Mouse (Mus musculus) myocyte (in vitro differentiated cells): ENCODE measurements around the gene Ifnl3. TPM values are rescaled to one million over a fixed set of nuclear protein-coding genes. Genes with fewer than 3 reads are reported as not detected.
"Not testable (repeated sequence)": the region's sequence is repeated elsewhere in the genome, so short reads cannot be mapped to it uniquely, and the experiment has no call there.

Source experiments
- H3K27me3 ChIP-seq: one replicate; pipeline ENCODE4 v1.6.1; 2011; ENCODE audit not compliant: control insufficient read depth, insufficient read depth, insufficient read length
- H3K36me3 ChIP-seq: one replicate; pipeline ENCODE4 v1.6.1; 2011; ENCODE audit not compliant: control insufficient read depth, insufficient read depth
- H3K4me2 ChIP-seq: one replicate; pipeline ENCODE4 v1.6.1; 2011; ENCODE audit warnings: low read depth, control low read depth
- H3K4me3 ChIP-seq: one replicate; pipeline ENCODE4 v1.5.1; 2011; ENCODE audit warnings: mild to moderate bottlenecking, control low read depth, moderate library complexity
- H3K79me2 ChIP-seq: one replicate; pipeline ENCODE4 v1.6.1; 2011; ENCODE audit not compliant: control insufficient read depth, insufficient read depth
- H3ac ChIP-seq: one replicate; pipeline ENCODE4 v1.6.1; 2011; ENCODE audit not compliant: control insufficient read depth, insufficient read length
- CEBPB ChIP-seq: IDR thresholded peaks from 2 replicates; pipeline ENCODE4 v1.6.1; 2011; ENCODE audit warnings: mild to moderate bottlenecking, moderate library complexity; ENCODE audit not compliant: poor library complexity, insufficient read depth, severe bottlenecking
- E2F4 ChIP-seq: IDR thresholded peaks from one replicate; pipeline ENCODE4 v1.6.1; 2011; ENCODE audit warnings: mild to moderate bottlenecking, control low read depth, moderate library complexity; ENCODE audit not compliant: insufficient read depth
- MAX ChIP-seq: IDR thresholded peaks from one replicate; pipeline ENCODE4 v1.6.1; 2011; ENCODE audit warnings: low read depth, mild to moderate bottlenecking, control low read depth
- MYOD1 ChIP-seq, 3 experiments: IDR thresholded peaks; one replicate each; pipeline ENCODE4 v1.6.1; 2011; ENCODE audit warnings: control low read depth in 2 of 3, low read depth in 2 of 3, mild to moderate bottlenecking in 2 of 3, moderate library complexity in 1 of 3; ENCODE audit not compliant: insufficient read length in 2 of 3, control insufficient read depth in 1 of 3
- MYOG ChIP-seq, 3 experiments: IDR thresholded peaks; one replicate each; pipeline ENCODE4 v1.6.1; 2011; ENCODE audit warnings: control low read depth in 2 of 3, low read depth in 2 of 3, mild to moderate bottlenecking in 2 of 3; ENCODE audit not compliant: insufficient read length in 2 of 3, control insufficient read depth in 1 of 3, insufficient read depth in 1 of 3
- POLR2A ChIP-seq: IDR thresholded peaks from one replicate; pipeline ENCODE4 v1.6.1; 2011; ENCODE audit warnings: low read depth, mild to moderate bottlenecking, control low read depth, moderate library complexity; ENCODE audit not compliant: insufficient read length
- POLR2AphosphoS2 ChIP-seq: IDR thresholded peaks from one replicate; pipeline ENCODE4 v1.6.1; 2011; ENCODE audit warnings: low read depth, control low read depth; ENCODE audit not compliant: insufficient read length
- REST ChIP-seq: IDR thresholded peaks from one replicate; pipeline ENCODE4 v1.6.1; 2011; ENCODE audit warnings: mild to moderate bottlenecking, control low read depth, moderate library complexity; ENCODE audit not compliant: insufficient read depth, insufficient read length
- SRF ChIP-seq: IDR thresholded peaks from one replicate; pipeline ENCODE4 v1.6.1; 2011; ENCODE audit warnings: low read depth; ENCODE audit not compliant: control insufficient read depth, insufficient read length
- TCF12 ChIP-seq: IDR thresholded peaks from one replicate; pipeline ENCODE4 v1.6.1; 2011; ENCODE audit warnings: mild to moderate bottlenecking, control low read depth; ENCODE audit not compliant: poor library complexity, insufficient read depth, severe bottlenecking
- TCF3 ChIP-seq: IDR thresholded peaks from one replicate; pipeline ENCODE4 v1.6.1; 2011; ENCODE audit warnings: low read depth, control low read depth; ENCODE audit not compliant: insufficient read length
- USF1 ChIP-seq: IDR thresholded peaks from one replicate; pipeline ENCODE4 v1.6.1; 2011; ENCODE audit warnings: low read depth, mild to moderate bottlenecking, control low read depth, moderate library complexity
- polyA plus RNA-seq: library from polyadenylated mRNA; unstranded; fragments of >200 nt; fragmentation: generic; extraction: Trizol; gene quantifications from one replicate; pipeline ENCODE4 v1.2.1, GENCODE M21; 2012; ENCODE audit warnings: missing spikeins

Ifnl3 gene
- polyA plus RNA-seq, 1 experiment: not detected

GRCm38 (mm10) chr7:28511441-28511840 is 11.2 kb upstream of the Ifnl3 start:
- H3ac ChIP-seq: no peak overlapping the region
- TF ChIP-seq POLR2AphosphoS2 (no peak), E2F4 (no peak), TCF12 (no peak), REST (no peak), USF1 (no peak), MYOG (IDR thresholded peaks at IDR 0.05; ENCODE audit: control insufficient read depth in 1 of 3, insufficient read depth in 1 of 3, insufficient read length in 2 of 3, low read depth in 2 of 3) (no peak), SRF (no peak), CEBPB (no peak), TCF3 (no peak), MYOD1 (IDR thresholded peaks at IDR 0.05; ENCODE audit: control insufficient read depth in 1 of 3, insufficient read length in 2 of 3, low read depth in 2 of 3) (no peak), MAX (no peak), POLR2A (no peak)
- no peak overlapping the region for H3K4me2 ChIP-seq
- peaks cover 21% of the 10 kb centered on the region for H3K27me3 ChIP-seq
- no peaks in the 10 kb centered on the region for H3K79me2 ChIP-seq
- no peak overlapping the region for H3K4me3 ChIP-seq
- H3K36me3 ChIP-seq: no peaks in the 10 kb centered on the region

DNA sequence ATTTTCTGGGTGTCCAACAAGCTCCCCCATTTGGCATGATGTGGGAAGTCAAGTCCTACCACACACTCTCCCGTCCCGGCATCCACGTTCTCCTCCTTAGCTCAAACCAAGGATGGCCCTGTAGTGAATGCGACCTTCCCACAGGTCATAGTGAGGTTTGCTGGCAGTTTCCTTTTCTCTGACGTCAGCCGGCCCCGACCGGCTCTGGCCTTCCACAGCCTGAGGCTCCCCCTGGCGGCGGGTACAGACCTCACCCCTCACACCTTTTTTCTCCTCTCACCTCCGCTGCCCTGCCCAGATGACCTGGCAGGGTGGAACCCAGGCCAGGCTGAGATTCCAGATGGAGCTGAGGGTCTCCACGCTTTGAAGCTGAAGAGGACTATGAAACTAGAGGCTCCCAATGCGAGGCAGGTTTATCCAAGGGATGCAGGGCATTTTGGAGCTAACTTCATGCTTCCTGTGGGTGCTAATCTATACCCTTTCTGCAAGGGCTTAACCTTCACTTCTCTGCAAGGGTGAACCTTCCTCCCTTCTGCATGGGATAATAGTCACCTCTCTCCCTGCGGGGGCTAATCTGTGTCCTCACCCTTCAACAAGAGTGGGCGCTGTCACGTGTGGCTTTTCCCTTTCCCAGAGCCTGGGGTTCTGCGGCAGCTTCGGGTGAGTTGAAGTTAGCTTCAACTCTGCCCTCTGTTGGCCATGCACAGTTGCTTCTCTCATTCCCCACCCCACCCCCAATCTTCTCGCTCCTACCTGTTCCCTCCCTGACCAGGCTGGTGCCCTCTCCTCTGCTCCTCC is 5.5 kb downstream of the Ifnl3 start:
- H3ac ChIP-seq: no peak overlapping the region
- no peak overlapping the region for H3K4me2 ChIP-seq
- H3K36me3 ChIP-seq: no peaks in the 10 kb centered on the region
- TF ChIP-seq MYOD1 (IDR thresholded peaks at IDR 0.05; ENCODE audit: control insufficient read depth in 1 of 3, insufficient read length in 2 of 3, low read depth in 2 of 3) (no peak), POLR2AphosphoS2 (no peak), TCF3 (no peak), MYOG (IDR thresholded peaks at IDR 0.05; ENCODE audit: control insufficient read depth in 1 of 3, insufficient read depth in 1 of 3, insufficient read length in 2 of 3, low read depth in 2 of 3) (no peak), REST (no peak)
- peaks cover 19% of the 10 kb centered on the region for H3K27me3 ChIP-seq
- H3K4me3 ChIP-seq: no peak overlapping the region
- no peaks in the 10 kb centered on the region for H3K79me2 ChIP-seq

GRCm38 (mm10) chr7:28532005-28532404 is 9.4 kb downstream of the Ifnl3 start:
- H3K4me2 ChIP-seq: no peak overlapping the region
- no peak overlapping the region for H3ac ChIP-seq
- no peak overlapping the region for H3K4me3 ChIP-seq
- H3K27me3 ChIP-seq: peaks cover 22% of the 10 kb centered on the region
- TF ChIP-seq POLR2AphosphoS2: no peak
- no peak for TF ChIP-seq TCF12
- TF ChIP-seq SRF: no peak
- TF ChIP-seq USF1: no peak
- no peak for TF ChIP-seq MYOG (IDR thresholded peaks at IDR 0.05; ENCODE audit: control insufficient read depth in 1 of 3, insufficient read depth in 1 of 3, insufficient read length in 2 of 3, low read depth in 2 of 3)
- no peaks in the 10 kb centered on the region for H3K79me2 ChIP-seq
- H3K36me3 ChIP-seq: no peaks in the 10 kb centered on the region

DNA sequence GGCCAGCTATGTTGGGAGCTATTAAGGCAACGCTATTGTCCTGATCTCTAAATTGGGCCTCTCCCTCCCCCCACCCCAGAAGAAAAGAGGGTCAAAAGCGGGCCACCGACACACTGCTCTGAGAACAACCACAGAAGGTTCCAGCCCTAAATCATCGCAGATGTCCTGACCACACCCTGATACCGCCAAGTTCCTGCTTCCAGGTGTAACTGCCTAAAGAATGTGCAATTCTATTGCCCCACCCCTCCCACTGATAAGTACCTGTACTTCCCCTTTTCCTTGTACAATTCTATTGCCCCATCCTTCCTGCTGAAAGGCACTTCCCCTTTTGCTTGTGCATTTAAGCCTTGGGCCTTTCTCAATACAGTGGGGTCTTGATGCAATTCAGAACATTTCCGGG is 16.2 kb downstream of the Ifnl3 start:
- not testable (repeated sequence) for H3ac ChIP-seq, H3K27me3 ChIP-seq, H3K79me2 ChIP-seq, H3K36me3 ChIP-seq, H3K4me3 ChIP-seq, H3K4me2 ChIP-seq

- TF ChIP-seq TCF3: no peak
- no peak for TF ChIP-seq MYOG (IDR thresholded peaks at IDR 0.05; ENCODE audit: control insufficient read depth in 1 of 3, insufficient read depth in 1 of 3, insufficient read length in 2 of 3, low read depth in 2 of 3)
- no peak for TF ChIP-seq MYOD1 (IDR thresholded peaks at IDR 0.05; ENCODE audit: control insufficient read depth in 1 of 3, insufficient read length in 2 of 3, low read depth in 2 of 3)
- TF ChIP-seq MAX: no peak
- TF ChIP-seq CEBPB: no peak
- TF ChIP-seq POLR2AphosphoS2: no peak
- no peak for TF ChIP-seq POLR2A
- TF ChIP-seq E2F4: no peak
- no peak for TF ChIP-seq REST
- no peak for TF ChIP-seq SRF
- no peak for TF ChIP-seq USF1
- TF ChIP-seq TCF12: no peak
- H3K79me2 ChIP-seq: no peaks in the 10 kb centered on the region
- no peak within 1 kb of the TSS for H3K4me3 ChIP-seq
- H3K27me3 ChIP-seq: peaks cover 25% of the 10 kb centered on the region
- no peak within 1 kb of the TSS for H3ac ChIP-seq
- no peak within 1 kb of the TSS for H3K4me2 ChIP-seq
- no peaks in the 10 kb centered on the region for H3K36me3 ChIP-seq
Measured at GRCm38 (mm10) chr7:28540526-28540925, 17.9 kb downstream of the Ifnl3 start, which contains the start of gene Sycn. Sycn (plus strand) TSS chr7:28540885.
